Mouse (Mus musculus) common myeloid progenitor, adult 5-6 weeks (primary cell): ENCODE measurements around the gene Gm20696. TPM values are rescaled to one million over a fixed set of nuclear protein-coding genes. Genes with fewer than 3 reads are reported as not detected.

Experiments used
- ATAC-seq: replicated peaks from 2 replicates; pipeline ENCODE4 v1.8.0; 2016; ENCODE audit warnings: low read depth, mild to moderate bottlenecking, moderate TSS enrichment, inconsistent platforms; ENCODE audit not compliant: poor library complexity, severe bottlenecking
- total RNA-seq: library from RNA; stranded (forward); fragments of 200-1000, 187-1606 nt; gene quantifications from 2 replicates; pipeline ENCODE4 v1.2.3, GENCODE M21; 2017

The Gm20696 gene
- total RNA-seq, 1 experiment from 2014 or later: 4.0 TPM

GRCm38 (mm10) chr6:99464449-99464848, 202.1 kb downstream of the Gm20696 start:
- ATAC-seq: no peak

GRCm38 (mm10) chr6:99463906-99464305, 202.7 kb downstream of the Gm20696 start:
- no peak for ATAC-seq

- no peak for ATAC-seq
Measured at GRCm38 (mm10) chr6:99458775-99459174, 207.8 kb downstream of the Gm20696 start.

- peak; percentile 42 for ATAC-seq
Measured at GRCm38 (mm10) chr6:99453763-99454520, 212.7 kb downstream of the Gm20696 start.

- ATAC-seq: peak; percentile 58; the same call in 1 of the 2 replicates
Measured at GRCm38 (mm10) chr6:99452638-99453185, 213.9 kb downstream of the Gm20696 start.

GRCm38 (mm10) chr6:99451479-99451878, 215.1 kb downstream of the Gm20696 start:
- ATAC-seq: no peak

- ATAC-seq: no peak
Measured at GRCm38 (mm10) chr6:99447447-99447846, 219.2 kb downstream of the Gm20696 start.

GRCm38 (mm10) chr6:99446801-99447415, 219.7 kb downstream of the Gm20696 start:
- no peak for ATAC-seq

GRCm38 (mm10) chr6:99443460-99443859, 223.1 kb downstream of the Gm20696 start:
- ATAC-seq: no peak

GRCm38 (mm10) chr6:99441100-99441499, 225.5 kb downstream of the Gm20696 start:
- no peak for ATAC-seq

- ATAC-seq: no peak
Measured at GRCm38 (mm10) chr6:99440606-99441005, 226.0 kb downstream of the Gm20696 start.

GRCm38 (mm10) chr6:99439878-99440361, 226.7 kb downstream of the Gm20696 start:
- ATAC-seq: no peak

GRCm38 (mm10) chr6:99439214-99439877, 227.3 kb downstream of the Gm20696 start:
- no peak for ATAC-seq

- peak; percentile 42 for ATAC-seq
Measured at GRCm38 (mm10) chr6:99436371-99436770, 230.2 kb downstream of the Gm20696 start.

GRCm38 (mm10) chr6:99435140-99435539, 231.5 kb downstream of the Gm20696 start:
- ATAC-seq: peak; percentile 64

- ATAC-seq: no peak
Measured at GRCm38 (mm10) chr6:99433006-99433405, 233.6 kb downstream of the Gm20696 start.

- no peak for ATAC-seq
Measured at GRCm38 (mm10) chr6:99431941-99432340, 234.7 kb downstream of the Gm20696 start.

GRCm38 (mm10) chr6:99430560-99430959, 236.0 kb downstream of the Gm20696 start:
- ATAC-seq: no peak

GRCm38 (mm10) chr6:99429378-99430131, 237.0 kb downstream of the Gm20696 start:
- ATAC-seq: no peak

- ATAC-seq: no peak
Measured at GRCm38 (mm10) chr6:99428961-99429360, 237.6 kb downstream of the Gm20696 start.
